Mouse (Mus musculus) activated CD4-positive, CD25-positive, alpha-beta regulatory T cell, adult 4 months (primary cell): ENCODE results near the gene Gm17304. TPM values are rescaled to one million over a fixed set of nuclear protein-coding genes. Genes with fewer than 3 reads are reported as not detected.
A peak's percentile ranks its signal among the peaks of the same experiment; 100 is the strongest.

Experiments used
- ATAC-seq: one replicate; pipeline ENCODE4 v1.8.0; 2017
- polyA plus RNA-seq, 2 experiments: library from polyadenylated mRNA; unstranded; fragments of 100-300 nt; shearing (Covaris generic); gene quantifications; one replicate each; pipeline ENCODE4 v1.2.1; 2017

Gene Gm17304
- polyA plus RNA-seq, 2 experiments from 2014 or later: not detected

- no peak for ATAC-seq
Observed at GRCm38 (mm10) chr5:106628369-106629149, 19.7 kb downstream of the Gm17304 start.

- ATAC-seq: no peak
Observed at GRCm38 (mm10) chr5:106636423-106636946, 27.6 kb downstream of the Gm17304 start.

GRCm38 (mm10) chr5:106639627-106640026 is 30.7 kb downstream of the Gm17304 start:
- ATAC-seq: no peak

- peak; percentile 40 for ATAC-seq
Observed at GRCm38 (mm10) chr5:106640235-106640809, 31.4 kb downstream of the Gm17304 start.

- ATAC-seq: no peak
Observed at GRCm38 (mm10) chr5:106641876-106642275, 33.0 kb downstream of the Gm17304 start.

DNA sequence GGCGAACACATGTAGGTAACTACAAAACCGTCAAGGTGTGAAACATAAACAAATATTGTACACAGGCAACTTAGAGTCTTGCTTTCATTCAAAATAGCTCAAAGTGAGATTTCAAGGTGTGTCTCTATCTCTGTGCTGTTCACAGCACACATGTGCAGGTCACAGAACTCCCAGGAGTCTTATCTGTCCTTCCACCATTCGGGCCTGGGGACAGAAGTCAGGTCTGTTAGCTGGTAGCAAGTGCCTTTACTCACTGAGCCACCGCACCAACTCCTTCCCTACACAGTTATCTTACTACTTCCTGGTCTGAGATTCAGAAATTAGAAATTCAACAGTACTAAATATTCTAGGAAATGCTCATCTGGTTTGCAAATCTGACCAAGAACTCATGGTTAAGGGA is 34.5 kb downstream of the Gm17304 start:
- ATAC-seq: no peak

DNA sequence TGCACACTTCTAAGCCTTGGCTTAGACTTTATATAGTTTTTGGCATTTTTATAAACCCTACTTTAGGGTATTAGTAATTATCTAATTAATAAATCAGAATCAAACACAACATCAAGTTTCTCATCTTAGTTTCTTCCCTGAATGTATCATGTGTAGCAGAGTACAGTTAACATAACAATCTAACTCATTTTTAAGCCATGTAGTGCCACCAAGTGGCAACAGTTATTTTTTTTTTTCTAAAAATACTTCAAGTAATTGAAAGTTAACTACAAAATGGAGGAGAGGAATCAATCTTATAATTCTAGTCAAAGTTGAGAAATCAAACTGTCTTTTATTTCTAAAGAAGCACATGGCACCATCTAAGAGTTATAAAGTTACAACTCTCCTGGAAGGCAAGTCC is 40.5 kb downstream of the Gm17304 start:
- ATAC-seq: peak; percentile 48

GRCm38 (mm10) chr5:106649995-106650394 is 41.1 kb downstream of the Gm17304 start:
- peak; percentile 47 for ATAC-seq

DNA sequence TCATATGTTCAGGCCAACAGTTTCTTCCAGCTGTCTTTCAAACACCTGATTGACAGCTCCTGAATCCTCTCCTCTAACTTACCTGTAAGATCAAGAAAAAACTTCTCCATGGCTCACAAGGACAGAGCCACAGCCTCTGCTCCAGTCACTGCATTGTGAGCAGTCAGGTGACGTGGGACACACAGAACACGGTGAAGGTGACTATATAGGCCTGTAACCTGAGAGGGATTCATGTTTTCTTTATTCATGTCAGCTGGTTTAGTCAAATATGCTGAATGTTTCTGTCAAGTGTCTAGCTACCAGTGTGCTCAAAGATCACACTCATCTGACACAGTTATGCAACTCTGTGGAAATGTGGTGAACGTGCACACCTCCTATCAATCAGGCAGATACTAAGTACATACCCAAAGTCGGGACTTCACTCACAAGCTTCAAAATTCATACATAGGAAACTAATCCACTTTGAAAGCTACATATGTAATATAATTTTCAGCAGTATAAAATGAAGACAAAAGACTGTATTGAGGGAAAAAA is 43.4 kb downstream of the Gm17304 start:
- ATAC-seq: no peak

DNA sequence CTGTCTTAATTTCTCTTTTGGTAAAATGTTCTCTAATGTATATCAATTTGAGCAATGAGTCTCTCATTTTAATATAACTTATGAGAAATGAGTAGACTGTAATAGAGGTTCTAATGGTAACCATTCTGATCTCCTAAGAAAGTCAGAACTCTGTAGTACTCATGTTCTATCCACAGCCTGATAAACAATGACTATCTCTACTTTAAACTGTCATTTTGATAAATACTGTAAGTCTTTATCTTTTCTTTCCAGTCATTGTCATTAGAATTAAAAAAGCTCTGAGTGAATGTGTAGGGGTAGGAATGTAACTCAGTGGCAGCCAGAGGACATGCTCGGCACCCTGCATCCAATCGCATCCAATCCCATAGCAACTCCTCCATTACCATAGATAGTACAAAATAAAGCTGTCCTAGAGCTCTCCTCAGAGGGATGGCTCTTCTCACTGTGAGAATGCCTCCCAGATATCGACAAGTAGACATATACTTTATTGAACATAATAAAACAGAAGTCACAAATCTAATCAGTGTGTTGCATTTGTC is 44.0 kb downstream of the Gm17304 start:
- no peak for ATAC-seq

Other genes with a start within 250 kb of the Gm17304 start
- gene Barhl2, start 150.9 kb upstream of the Gm17304 start, polyA plus RNA-seq: not detected
- gene Zfp644, start 88.2 kb downstream of the Gm17304 start, polyA plus RNA-seq: 10 to 100 TPM; 30.0 to 36.1 TPM